Mouse (Mus musculus): Measurements from ENCODE around the gene Pax1. TPM values are rescaled to one million over a fixed set of nuclear protein-coding genes. Genes with fewer than 3 reads are reported as not detected.

The Pax1 gene
- polyA plus RNA-seq, 1 experiment from 2014 or later, result 9.1 TPM

DNA sequence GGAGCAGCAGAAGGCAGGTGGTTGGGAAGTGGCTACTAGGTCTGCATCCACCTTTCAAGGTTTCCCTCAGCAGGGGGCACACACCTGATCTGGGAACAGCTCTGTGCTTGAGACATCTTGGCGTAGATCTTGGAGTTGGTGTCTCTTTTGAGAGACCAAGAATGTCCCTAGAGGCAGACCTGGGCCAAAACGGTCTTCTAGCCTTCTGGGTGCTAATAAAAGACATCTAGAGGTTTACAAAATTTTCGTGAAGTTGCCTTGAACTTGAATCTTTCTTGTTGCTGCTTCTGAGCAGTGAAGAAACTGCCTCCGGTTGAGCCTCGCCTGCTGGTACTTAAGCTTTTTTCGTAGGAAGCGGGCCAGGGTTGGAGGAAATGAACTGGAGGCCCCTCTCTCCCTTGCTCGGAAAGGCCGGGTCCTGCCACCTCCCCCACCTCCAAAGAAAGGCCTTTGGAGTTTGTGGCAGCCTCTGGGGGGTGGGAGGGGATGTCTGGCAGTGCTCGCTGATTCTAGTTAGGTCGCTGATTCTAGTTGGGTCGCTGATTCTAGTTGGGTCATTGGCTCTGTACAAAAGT lies 5.6 kb downstream of the Pax1 start:
- Histone ChIP-seq H3K9me3 (replicated peaks; ENCODE audit: control insufficient read depth, low read length) (no peaks in the 10 kb centered on the region), H3K9ac (replicated peaks; ENCODE audit: low read length) (no peak overlapping the region), H3K4me2 (ENCODE audit: low read depth, low read length) (no peak overlapping the region), H3K4me1 (ENCODE audit: control insufficient read depth, insufficient read depth, low read length) (0 out of 2 replicates have a peak, but pooled peaks cover 3% of the 10 kb centered on the region), H3K36me3 (replicated peaks; ENCODE audit: control insufficient read depth, insufficient read depth, low read depth, low read length) (no peaks in the 10 kb centered on the region), H3K27ac (replicated peaks; ENCODE audit: low read depth, low read length) (no peak overlapping the region), H3K4me3 (ENCODE audit: low read depth, low read length) (peak overlapping the region; percentile 2), H3K27me3 (ENCODE audit: control insufficient read depth, insufficient read depth, low read length) (peaks cover 75% of the 10 kb centered on the region)
- ATAC-seq (replicated peaks; ENCODE audit: insufficient number of reproducible peaks, low FRiP score, low TSS enrichment, low read depth), result no peak
- DNase-seq (ENCODE audit: low spot score), result no peak
- WGBS, result 4% methylated on average over 12 of the region's 12 CpGs

GRCm38 (mm10) chr2:147367911-147368591 lies 6.3 kb downstream of the Pax1 start:
- Histone ChIP-seq H3K4me1 (ENCODE audit: control insufficient read depth, insufficient read depth, low read length) (0 out of 2 replicates have a peak, but pooled peaks cover 3% of the 10 kb centered on the region), H3K9me3 (replicated peaks; ENCODE audit: control insufficient read depth, low read length) (no peaks in the 10 kb centered on the region), H3K27me3 (ENCODE audit: control insufficient read depth, insufficient read depth, low read length) (peaks cover 70% of the 10 kb centered on the region), H3K36me3 (replicated peaks; ENCODE audit: control insufficient read depth, insufficient read depth, low read depth, low read length) (no peaks in the 10 kb centered on the region), H3K4me2 (ENCODE audit: low read depth, low read length) (peak overlapping the region; percentile 16; the same call in 1 of the 2 replicates), H3K27ac (replicated peaks; ENCODE audit: low read depth, low read length) (no peak overlapping the region), H3K4me3 (ENCODE audit: low read depth, low read length) (peak overlapping the region; percentile 7), H3K9ac (replicated peaks; ENCODE audit: low read length) (no peak overlapping the region)
- no peak for DNase-seq (ENCODE audit: low spot score)
- under 1% methylated on average over 32 of the region's 32 CpGs for WGBS
- ATAC-seq (replicated peaks; ENCODE audit: insufficient number of reproducible peaks, low FRiP score, low TSS enrichment, low read depth), result no peak

GRCm38 (mm10) chr2:147369561-147369960 lies 7.8 kb downstream of the Pax1 start:
- 3% methylated on average over 9 of the region's 9 CpGs for WGBS
- DNase-seq (ENCODE audit: low spot score), result no peak
- Histone ChIP-seq H3K4me2 (ENCODE audit: low read depth, low read length) (no peak overlapping the region), H3K4me1 (ENCODE audit: control insufficient read depth, insufficient read depth, low read length) (0 out of 2 replicates have a peak, but pooled peaks cover 3% of the 10 kb centered on the region), H3K9me3 (replicated peaks; ENCODE audit: control insufficient read depth, low read length) (no peaks in the 10 kb centered on the region), H3K36me3 (replicated peaks; ENCODE audit: control insufficient read depth, insufficient read depth, low read depth, low read length) (no peaks in the 10 kb centered on the region), H3K27me3 (ENCODE audit: control insufficient read depth, insufficient read depth, low read length) (peaks cover 66% of the 10 kb centered on the region), H3K4me3 (ENCODE audit: low read depth, low read length) (no peak overlapping the region), H3K9ac (replicated peaks; ENCODE audit: low read length) (no peak overlapping the region), H3K27ac (replicated peaks; ENCODE audit: low read depth, low read length) (no peak overlapping the region)
- no peak for ATAC-seq (replicated peaks; ENCODE audit: insufficient number of reproducible peaks, low FRiP score, low TSS enrichment, low read depth)

- Histone ChIP-seq H3K4me1 (ENCODE audit: control insufficient read depth, insufficient read depth, low read length) (0 out of 2 replicates have a peak, but pooled peaks cover under 1% of the 10 kb centered on the region), H3K27ac (replicated peaks; ENCODE audit: low read depth, low read length) (no peak overlapping the region), H3K4me2 (ENCODE audit: low read depth, low read length) (no peak overlapping the region), H3K9me3 (replicated peaks; ENCODE audit: control insufficient read depth, low read length) (no peaks in the 10 kb centered on the region), H3K27me3 (ENCODE audit: control insufficient read depth, insufficient read depth, low read length) (peaks cover 66% of the 10 kb centered on the region), H3K9ac (replicated peaks; ENCODE audit: low read length) (no peak overlapping the region), H3K4me3 (ENCODE audit: low read depth, low read length) (no peak overlapping the region), H3K36me3 (replicated peaks; ENCODE audit: control insufficient read depth, insufficient read depth, low read depth, low read length) (no peaks in the 10 kb centered on the region)
- DNase-seq (ENCODE audit: low spot score) (no peak), ATAC-seq (replicated peaks; ENCODE audit: insufficient number of reproducible peaks, low FRiP score, low TSS enrichment, low read depth) (no peak)
- WGBS, result 8% methylated on average over 5 of the region's 5 CpGs
Observed at GRCm38 (mm10) chr2:147370091-147370490, 8.4 kb downstream of the Pax1 start.

- ATAC-seq (replicated peaks; ENCODE audit: insufficient number of reproducible peaks, low FRiP score, low TSS enrichment, low read depth), result no peak
- DNase-seq (ENCODE audit: low spot score), result no peak
- Histone ChIP-seq H3K36me3 (replicated peaks; ENCODE audit: control insufficient read depth, insufficient read depth, low read depth, low read length) (no peaks in the 10 kb centered on the region), H3K4me3 (ENCODE audit: low read depth, low read length) (no peak overlapping the region), H3K4me1 (ENCODE audit: control insufficient read depth, insufficient read depth, low read length) (no peaks in the 10 kb centered on the region), H3K27me3 (ENCODE audit: control insufficient read depth, insufficient read depth, low read length) (peaks cover 64% of the 10 kb centered on the region), H3K4me2 (ENCODE audit: low read depth, low read length) (no peak overlapping the region), H3K27ac (replicated peaks; ENCODE audit: low read depth, low read length) (no peak overlapping the region), H3K9me3 (replicated peaks; ENCODE audit: control insufficient read depth, low read length) (no peaks in the 10 kb centered on the region), H3K9ac (replicated peaks; ENCODE audit: low read length) (no peak overlapping the region)
Observed at GRCm38 (mm10) chr2:147371289-147371688, 9.6 kb downstream of the Pax1 start.

GRCm38 (mm10) chr2:147371840-147372239 lies 10.1 kb downstream of the Pax1 start:
- peaks cover 67% of the 10 kb centered on the region for H3K27me3 ChIP-seq (ENCODE audit: control insufficient read depth, insufficient read depth, low read length)
- no peak overlapping the region for H3K4me2 ChIP-seq (ENCODE audit: low read depth, low read length)
- H3K36me3 ChIP-seq (replicated peaks; ENCODE audit: control insufficient read depth, insufficient read depth, low read depth, low read length), result no peaks in the 10 kb centered on the region
- H3K9me3 ChIP-seq (replicated peaks; ENCODE audit: control insufficient read depth, low read length), result no peaks in the 10 kb centered on the region
- no peak overlapping the region for H3K27ac ChIP-seq (replicated peaks; ENCODE audit: low read depth, low read length)
- ATAC-seq (replicated peaks; ENCODE audit: insufficient number of reproducible peaks, low FRiP score, low TSS enrichment, low read depth) (no peak), DNase-seq (ENCODE audit: low spot score) (no peak)
- WGBS, result 3% methylated on average over 4 of the region's 4 CpGs
- H3K4me1 ChIP-seq (ENCODE audit: control insufficient read depth, insufficient read depth, low read length), result no peaks in the 10 kb centered on the region
- no peak overlapping the region for H3K4me3 ChIP-seq (ENCODE audit: low read depth, low read length)
- H3K9ac ChIP-seq (replicated peaks; ENCODE audit: low read length), result no peak overlapping the region

DNA sequence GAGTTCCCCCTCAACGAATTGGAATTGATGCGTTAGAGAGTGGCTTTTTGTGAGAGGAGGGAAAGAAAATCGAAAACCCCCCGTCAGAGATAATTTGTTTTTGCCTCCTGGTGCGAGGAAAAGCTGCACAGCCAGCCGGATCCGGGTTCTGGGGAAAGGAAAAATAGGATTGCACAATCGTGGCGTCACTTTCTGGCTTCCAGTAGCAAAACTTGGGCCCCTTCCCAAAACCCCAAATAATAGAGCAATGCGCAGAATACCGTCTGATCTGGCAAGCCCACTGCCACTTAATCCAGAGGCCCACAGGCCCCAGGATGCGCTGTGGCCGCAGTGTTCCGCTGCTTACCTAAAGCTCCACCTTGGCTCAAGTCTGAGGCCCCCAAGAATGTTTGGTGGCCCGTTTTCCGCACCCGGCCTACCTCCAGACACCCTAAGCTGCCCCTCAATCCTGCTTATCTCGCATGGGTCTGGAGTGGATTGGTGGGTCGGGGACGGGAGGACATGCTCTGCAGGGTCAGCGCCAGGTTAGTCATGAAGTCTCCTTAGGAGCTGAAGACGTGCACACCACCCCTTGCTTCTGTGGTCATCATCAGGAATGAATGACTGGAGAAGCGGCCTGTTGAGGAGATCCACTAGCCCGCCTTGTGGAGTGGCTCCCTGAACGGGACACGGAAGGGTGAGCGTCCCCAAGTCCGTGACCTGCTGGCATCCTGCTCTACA lies 11.4 kb downstream of the Pax1 start:
- H3K36me3 ChIP-seq (replicated peaks; ENCODE audit: control insufficient read depth, insufficient read depth, low read depth, low read length), result no peaks in the 10 kb centered on the region
- no peak overlapping the region for H3K4me2 ChIP-seq (ENCODE audit: low read depth, low read length)
- ATAC-seq (replicated peaks; ENCODE audit: insufficient number of reproducible peaks, low FRiP score, low TSS enrichment, low read depth) (peak; percentile 32; the same call in 1 of the 2 replicates), DNase-seq (ENCODE audit: low spot score) (no peak)
- H3K4me1 ChIP-seq (ENCODE audit: control insufficient read depth, insufficient read depth, low read length), result no peaks in the 10 kb centered on the region
- under 1% methylated on average over 28 of the region's 28 CpGs for whole genome bisulfite sequencing
- H3K9me3 ChIP-seq (replicated peaks; ENCODE audit: control insufficient read depth, low read length), result no peaks in the 10 kb centered on the region
- no peak overlapping the region for H3K27ac ChIP-seq (replicated peaks; ENCODE audit: low read depth, low read length)
- no peak overlapping the region for H3K4me3 ChIP-seq (ENCODE audit: low read depth, low read length)
- no peak overlapping the region for H3K9ac ChIP-seq (replicated peaks; ENCODE audit: low read length)
- H3K27me3 ChIP-seq (ENCODE audit: control insufficient read depth, insufficient read depth, low read length), result peaks cover 55% of the 10 kb centered on the region

- WGBS, result under 1% methylated on average over 19 of the region's 19 CpGs
- DNase-seq (ENCODE audit: low spot score), result no peak
- no peak overlapping the region for H3K4me3 ChIP-seq (ENCODE audit: low read depth, low read length)
- ATAC-seq (replicated peaks; ENCODE audit: insufficient number of reproducible peaks, low FRiP score, low TSS enrichment, low read depth), result peak; percentile 64; the same call in 1 of the 2 replicates
- no peaks in the 10 kb centered on the region for H3K36me3 ChIP-seq (replicated peaks; ENCODE audit: control insufficient read depth, insufficient read depth, low read depth, low read length)
- H3K27me3 ChIP-seq (ENCODE audit: control insufficient read depth, insufficient read depth, low read length), result peaks cover 53% of the 10 kb centered on the region
- no peak overlapping the region for H3K9ac ChIP-seq (replicated peaks; ENCODE audit: low read length)
- no peaks in the 10 kb centered on the region for H3K9me3 ChIP-seq (replicated peaks; ENCODE audit: control insufficient read depth, low read length)
- H3K27ac ChIP-seq (replicated peaks; ENCODE audit: low read depth, low read length), result no peak overlapping the region
- H3K4me1 ChIP-seq (ENCODE audit: control insufficient read depth, insufficient read depth, low read length), result no peaks in the 10 kb centered on the region
- no peak overlapping the region for H3K4me2 ChIP-seq (ENCODE audit: low read depth, low read length)
Observed at GRCm38 (mm10) chr2:147373667-147374007, 11.9 kb downstream of the Pax1 start.
